Mouse (Mus musculus): ENCODE results near the gene Stra6. TPM values are rescaled to one million over a fixed set of nuclear protein-coding genes. Genes with fewer than 3 reads are reported as not detected.
A peak's percentile ranks its signal among the peaks of the same experiment; 100 is the strongest.

Stra6 gene
- polyA plus RNA-seq, 1 experiment from 2014 or later: 38.0 TPM

- Histone ChIP-seq H3K4me1 (ENCODE audit: control insufficient read depth, insufficient read depth, low read length) (peaks cover 12% of the 10 kb centered on the region), H3K27ac (replicated peaks; ENCODE audit: low read depth, low read length) (peak overlapping the region; percentile 68), H3K27me3 (ENCODE audit: control insufficient read depth, insufficient read depth, low read length) (no peaks in the 10 kb centered on the region), H3K4me2 (ENCODE audit: low read depth, low read length) (peak overlapping the region; percentile 38), H3K4me3 (ENCODE audit: low read depth, low read length) (peak overlapping the region; percentile 24), H3K36me3 (replicated peaks; ENCODE audit: control insufficient read depth, insufficient read depth, low read depth, low read length) (no peaks in the 10 kb centered on the region), H3K9me3 (replicated peaks; ENCODE audit: control insufficient read depth, low read length) (no peaks in the 10 kb centered on the region), H3K9ac (replicated peaks; ENCODE audit: low read length) (peak overlapping the region; percentile 60)
- DNase-seq (ENCODE audit: low spot score): peak; percentile 78
- ATAC-seq (replicated peaks; ENCODE audit: insufficient number of reproducible peaks, low FRiP score, low TSS enrichment, low read depth): peak; percentile 58; the same call in 1 of the 2 replicates
- WGBS: under 1% methylated on average over 13 of the region's 13 CpGs
Measured at GRCm38 (mm10) chr9:58128926-58129413, 65.4 kb downstream of the Stra6 start.

GRCm38 (mm10) chr9:58129508-58129907, 65.9 kb downstream of the Stra6 start:
- peak overlapping the region; percentile 60 for H3K9ac ChIP-seq (replicated peaks; ENCODE audit: low read length)
- DNase-seq (ENCODE audit: low spot score) (peak; percentile 41), ATAC-seq (replicated peaks; ENCODE audit: insufficient number of reproducible peaks, low FRiP score, low TSS enrichment, low read depth) (no peak)
- H3K4me1 ChIP-seq (ENCODE audit: control insufficient read depth, insufficient read depth, low read length): peaks cover 12% of the 10 kb centered on the region
- 9% methylated on average over 8 of the region's 8 CpGs for WGBS
- no peaks in the 10 kb centered on the region for H3K36me3 ChIP-seq (replicated peaks; ENCODE audit: control insufficient read depth, insufficient read depth, low read depth, low read length)
- H3K27me3 ChIP-seq (ENCODE audit: control insufficient read depth, insufficient read depth, low read length): no peaks in the 10 kb centered on the region
- peak overlapping the region; percentile 68 for H3K27ac ChIP-seq (replicated peaks; ENCODE audit: low read depth, low read length)
- H3K4me2 ChIP-seq (ENCODE audit: low read depth, low read length): peak overlapping the region; percentile 38
- no peaks in the 10 kb centered on the region for H3K9me3 ChIP-seq (replicated peaks; ENCODE audit: control insufficient read depth, low read length)
- peak overlapping the region; percentile 24 for H3K4me3 ChIP-seq (ENCODE audit: low read depth, low read length)

- H3K36me3 ChIP-seq (replicated peaks; ENCODE audit: control insufficient read depth, insufficient read depth, low read depth, low read length): no peaks in the 10 kb centered on the region
- H3K4me2 ChIP-seq (ENCODE audit: low read depth, low read length): 0 out of 2 replicates have a peak overlapping the region, but pooled peaks have one; percentile 6
- ATAC-seq (replicated peaks; ENCODE audit: insufficient number of reproducible peaks, low FRiP score, low TSS enrichment, low read depth) (no peak), DNase-seq (ENCODE audit: low spot score) (no peak)
- no peak overlapping the region for H3K27ac ChIP-seq (replicated peaks; ENCODE audit: low read depth, low read length)
- H3K4me3 ChIP-seq (ENCODE audit: low read depth, low read length): no peak overlapping the region
- 45% methylated on average over 3 of the region's 3 CpGs for WGBS
- no peaks in the 10 kb centered on the region for H3K9me3 ChIP-seq (replicated peaks; ENCODE audit: control insufficient read depth, low read length)
- H3K9ac ChIP-seq (replicated peaks; ENCODE audit: low read length): no peak overlapping the region
- H3K4me1 ChIP-seq (ENCODE audit: control insufficient read depth, insufficient read depth, low read length): peaks cover 17% of the 10 kb centered on the region
- no peaks in the 10 kb centered on the region for H3K27me3 ChIP-seq (ENCODE audit: control insufficient read depth, insufficient read depth, low read length)
Measured at GRCm38 (mm10) chr9:58130909-58131308, 67.3 kb downstream of the Stra6 start.

- Histone ChIP-seq H3K9me3 (replicated peaks; ENCODE audit: control insufficient read depth, low read length) (no peaks in the 10 kb centered on the region), H3K27me3 (ENCODE audit: control insufficient read depth, insufficient read depth, low read length) (no peaks in the 10 kb centered on the region), H3K27ac (replicated peaks; ENCODE audit: low read depth, low read length) (no peak overlapping the region), H3K36me3 (replicated peaks; ENCODE audit: control insufficient read depth, insufficient read depth, low read depth, low read length) (no peaks in the 10 kb centered on the region), H3K9ac (replicated peaks; ENCODE audit: low read length) (peak overlapping the region; percentile 18; the same call in 1 of the 2 replicates), H3K4me3 (ENCODE audit: low read depth, low read length) (no peak overlapping the region), H3K4me2 (ENCODE audit: low read depth, low read length) (no peak overlapping the region), H3K4me1 (ENCODE audit: control insufficient read depth, insufficient read depth, low read length) (peaks cover 19% of the 10 kb centered on the region)
- DNase-seq (ENCODE audit: low spot score) (no peak), ATAC-seq (replicated peaks; ENCODE audit: insufficient number of reproducible peaks, low FRiP score, low TSS enrichment, low read depth) (no peak)
- WGBS: 72% methylated on average over 7 of the region's 7 CpGs
Measured at GRCm38 (mm10) chr9:58131735-58132134, 68.1 kb downstream of the Stra6 start.

- Histone ChIP-seq H3K27ac (replicated peaks; ENCODE audit: low read depth, low read length) (peak overlapping the region; percentile 86), H3K27me3 (ENCODE audit: control insufficient read depth, insufficient read depth, low read length) (no peaks in the 10 kb centered on the region), H3K4me1 (ENCODE audit: control insufficient read depth, insufficient read depth, low read length) (peaks cover 15% of the 10 kb centered on the region), H3K36me3 (replicated peaks; ENCODE audit: control insufficient read depth, insufficient read depth, low read depth, low read length) (no peaks in the 10 kb centered on the region), H3K4me3 (ENCODE audit: low read depth, low read length) (no peak overlapping the region), H3K4me2 (ENCODE audit: low read depth, low read length) (peak overlapping the region; percentile 30), H3K9ac (replicated peaks; ENCODE audit: low read length) (peak overlapping the region; percentile 32), H3K9me3 (replicated peaks; ENCODE audit: control insufficient read depth, low read length) (no peaks in the 10 kb centered on the region)
- ATAC-seq (replicated peaks; ENCODE audit: insufficient number of reproducible peaks, low FRiP score, low TSS enrichment, low read depth) (peak; percentile 55), DNase-seq (ENCODE audit: low spot score) (peak; percentile 79)
- WGBS: 16% methylated on average over 17 of the region's 17 CpGs
Measured at GRCm38 (mm10) chr9:58133893-58134884, 70.6 kb downstream of the Stra6 start.

- Histone ChIP-seq H3K27me3 (ENCODE audit: control insufficient read depth, insufficient read depth, low read length) (no peaks in the 10 kb centered on the region), H3K9me3 (replicated peaks; ENCODE audit: control insufficient read depth, low read length) (no peaks in the 10 kb centered on the region), H3K4me1 (ENCODE audit: control insufficient read depth, insufficient read depth, low read length) (peaks cover 15% of the 10 kb centered on the region), H3K27ac (replicated peaks; ENCODE audit: low read depth, low read length) (peak overlapping the region; percentile 86), H3K9ac (replicated peaks; ENCODE audit: low read length) (no peak overlapping the region), H3K4me2 (ENCODE audit: low read depth, low read length) (peak overlapping the region; percentile 29; the same call in 1 of the 2 replicates), H3K36me3 (replicated peaks; ENCODE audit: control insufficient read depth, insufficient read depth, low read depth, low read length) (no peaks in the 10 kb centered on the region), H3K4me3 (ENCODE audit: low read depth, low read length) (peak overlapping the region; percentile 3; the same call in 1 of the 2 replicates)
- ATAC-seq (replicated peaks; ENCODE audit: insufficient number of reproducible peaks, low FRiP score, low TSS enrichment, low read depth) (no peak), DNase-seq (ENCODE audit: low spot score) (peak; percentile 47)
- WGBS: 38% methylated on average over 7 of the region's 7 CpGs
Measured at GRCm38 (mm10) chr9:58134906-58135305, 71.3 kb downstream of the Stra6 start.

- H3K4me1 ChIP-seq (ENCODE audit: control insufficient read depth, insufficient read depth, low read length): peaks cover 13% of the 10 kb centered on the region
- H3K4me2 ChIP-seq (ENCODE audit: low read depth, low read length): peak overlapping the region; percentile 29
Measured at GRCm38 (mm10) chr9:58135921-58136321, 72.3 kb downstream of the Stra6 start.

GRCm38 (mm10) chr9:58139947-58140346, 76.4 kb downstream of the Stra6 start:
- H3K4me1 ChIP-seq (ENCODE audit: control insufficient read depth, insufficient read depth, low read length): peaks cover 9% of the 10 kb centered on the region
- WGBS: 52% methylated on average over 6 of the region's 6 CpGs
- no peaks in the 10 kb centered on the region for H3K27me3 ChIP-seq (ENCODE audit: control insufficient read depth, insufficient read depth, low read length)
- DNase-seq (ENCODE audit: low spot score) (no peak), ATAC-seq (replicated peaks; ENCODE audit: insufficient number of reproducible peaks, low FRiP score, low TSS enrichment, low read depth) (no peak)
- H3K27ac ChIP-seq (replicated peaks; ENCODE audit: low read depth, low read length): no peak overlapping the region
- H3K4me2 ChIP-seq (ENCODE audit: low read depth, low read length): no peak overlapping the region
- no peaks in the 10 kb centered on the region for H3K36me3 ChIP-seq (replicated peaks; ENCODE audit: control insufficient read depth, insufficient read depth, low read depth, low read length)
- no peaks in the 10 kb centered on the region for H3K9me3 ChIP-seq (replicated peaks; ENCODE audit: control insufficient read depth, low read length)
- H3K4me3 ChIP-seq (ENCODE audit: low read depth, low read length): no peak overlapping the region
- H3K9ac ChIP-seq (replicated peaks; ENCODE audit: low read length): no peak overlapping the region

More at GRCm38 (mm10) chr9:58135921-58136321, 72.3 kb downstream of the Stra6 start:
- H3K4me3 ChIP-seq (ENCODE audit: low read depth, low read length): no peak overlapping the region
- H3K9me3 ChIP-seq (replicated peaks; ENCODE audit: control insufficient read depth, low read length): no peaks in the 10 kb centered on the region
- peak; percentile 73 for DNase-seq (ENCODE audit: low spot score)
- no peak overlapping the region for H3K9ac ChIP-seq (replicated peaks; ENCODE audit: low read length)
- H3K27ac ChIP-seq (replicated peaks; ENCODE audit: low read depth, low read length): peak overlapping the region; percentile 43; the same call in 1 of the 2 replicates
- H3K36me3 ChIP-seq (replicated peaks; ENCODE audit: control insufficient read depth, insufficient read depth, low read depth, low read length): no peaks in the 10 kb centered on the region
- no peaks in the 10 kb centered on the region for H3K27me3 ChIP-seq (ENCODE audit: control insufficient read depth, insufficient read depth, low read length)
- 18% methylated on average over 2 of the region's 2 CpGs for WGBS
- no peak for ATAC-seq (replicated peaks; ENCODE audit: insufficient number of reproducible peaks, low FRiP score, low TSS enrichment, low read depth)

Data from embryonic facial prominence, embryonic 11.5 days (tissue).